Mouse (Mus musculus) heart, embryonic 14.5 days (tissue): Measurements from ENCODE around the gene Gm4924. TPM values are rescaled to one million over a fixed set of nuclear protein-coding genes. Genes with fewer than 3 reads are reported as not detected.

Experiments used
- ATAC-seq: fragments of 200-750 bp; cut with Nextera tagmentation; 2 replicates; pipeline ENCODE4 v1.8.0; 2017; ENCODE audit warnings: low read depth, moderate TSS enrichment; ENCODE audit not compliant: insufficient number of reproducible peaks, insufficient read depth, low FRiP score
- H3K27ac ChIP-seq, 2 experiments: fragments of 200-500 bp in 1 of 2; fragments of 300-500 bp in 1 of 2; sonication (generic) in 1 of 2; replicated peaks in 1 of 2; 2 replicates each; pipeline ENCODE4 v1.5.1; 2012 to 2014; ENCODE audit warnings: low read depth in 2 of 2, low read length in 2 of 2, control low read depth in 1 of 2, mild to moderate bottlenecking in 1 of 2, mixed read lengths in 1 of 2; ENCODE audit not compliant: control insufficient read depth in 1 of 2, insufficient read depth in 1 of 2
- H3K27me3 ChIP-seq: fragments of 300-500 bp; sonication (generic); 2 replicates; pipeline ENCODE4 v1.6.1; 2014; ENCODE audit warnings: mild to moderate bottlenecking, low read length, control low read depth; ENCODE audit not compliant: control insufficient read depth, insufficient read depth
- H3K36me3 ChIP-seq: fragments of 300-500 bp; sonication (generic); 2 replicates; pipeline ENCODE4 v1.6.1; 2014; ENCODE audit warnings: mild to moderate bottlenecking, control low read depth, low read length, mixed read lengths; ENCODE audit not compliant: control insufficient read depth, insufficient read depth
- H3K4me1 ChIP-seq, 2 experiments: fragments of 200-500 bp in 1 of 2; fragments of 300-500 bp in 1 of 2; sonication (generic) in 1 of 2; 2 replicates each; pipeline ENCODE4 v1.6.1; 2012 to 2014; ENCODE audit warnings: low read length in 2 of 2, control low read depth in 1 of 2, mixed read lengths in 1 of 2; ENCODE audit not compliant: control insufficient read depth in 2 of 2, insufficient read depth in 2 of 2
- H3K4me2 ChIP-seq: fragments of 300-500 bp; sonication (generic); 2 replicates; pipeline ENCODE4 v1.6.1; 2014; ENCODE audit warnings: mild to moderate bottlenecking, low read length
- H3K4me3 ChIP-seq, 2 experiments: fragments of 200-500 bp in 1 of 2; fragments of 300-500 bp in 1 of 2; sonication (generic) in 1 of 2; 2 replicates each; pipeline ENCODE4 v1.5.1; 2012 to 2014; ENCODE audit warnings: low read length in 2 of 2, mild to moderate bottlenecking in 2 of 2, control low read depth in 1 of 2, low read depth in 1 of 2, moderate library complexity in 1 of 2; ENCODE audit not compliant: control insufficient read depth in 1 of 2, insufficient read depth in 1 of 2
- H3K9ac ChIP-seq: fragments of 300-500 bp; sonication (generic); 2 replicates; pipeline ENCODE4 v1.6.1; 2014; ENCODE audit warnings: mild to moderate bottlenecking, low read length
- H3K9me3 ChIP-seq: fragments of 300-500 bp; sonication (generic); 2 replicates; pipeline ENCODE4 v1.6.1; 2016; ENCODE audit warnings: low read length, control low read depth; ENCODE audit not compliant: control insufficient read depth
- WGBS: fragments of 180-500 bp; shearing (Covaris S2); extraction: QIAGEN DNeasy Blood & Tissue Kit; methylation state at CpG from one replicate; pipeline ENCODE4 v1.1.7; 2014; 5-methylcytosine and 5-hydroxymethylcytosine counted together
- polyA plus RNA-seq: library from polyadenylated mRNA; unstranded; fragments of >200 nt; fragmentation: Nextera tagmentation; extraction: Ambion mirVana; gene quantifications from 2 replicates; pipeline ENCODE4 v1.2.1, GENCODE M21; 2014

The Gm4924 gene
- polyA plus RNA-seq: 7.3 and 8.4 TPM in 2 replicates

GRCm38 (mm10) chr10:82354083-82355010 is at the start of gene Gm4924:
Gene Gm4924 (plus strand): TSS chr10:82354255.
- WGBS: 5% methylated on average over 34 of the region's 34 CpGs
- Histone ChIP-seq H3K36me3 (no peaks in the 10 kb centered on the region), H3K9me3 (no peaks in the 10 kb centered on the region), H3K27ac (peak within 1 kb of the TSS; percentile 83 to 88), H3K9ac (peak within 1 kb of the TSS; percentile 84), H3K27me3 (no peaks in the 10 kb centered on the region), H3K4me3 (peak within 1 kb of the TSS; percentile 66 to 85), H3K4me2 (peak within 1 kb of the TSS; percentile 70), H3K4me1 (no peaks in the 10 kb centered on the region)
- peak; percentile 97 for ATAC-seq

- Histone ChIP-seq H3K9me3 (no peaks in the 10 kb centered on the region), H3K9ac (no peak within 1 kb of the TSS), H3K27me3 (no peaks in the 10 kb centered on the region), H3K36me3 (no peaks in the 10 kb centered on the region), H3K4me2 (no peak within 1 kb of the TSS), H3K27ac (no peak within 1 kb of the TSS), H3K4me1 (no peaks in the 10 kb centered on the region), H3K4me3 (no peak within 1 kb of the TSS)
- WGBS: 88% methylated on average over 1 of the region's 1 CpGs
- no peak for ATAC-seq
Measured at GRCm38 (mm10) chr10:82316482-82316881, 37.6 kb upstream of the Gm4924 start, which contains the start of gene 4932415D10Rik. Gene 4932415D10Rik (minus strand): TSS chr10:82316582.

- no peak for ATAC-seq
- no peaks in the 10 kb centered on the region for H3K4me1 ChIP-seq
- H3K9ac ChIP-seq: no peak overlapping the region
- 36% methylated on average over 3 of the region's 3 CpGs for WGBS
- H3K36me3 ChIP-seq: no peaks in the 10 kb centered on the region
- no peaks in the 10 kb centered on the region for H3K27me3 ChIP-seq
- no peak overlapping the region for H3K4me3 ChIP-seq
- H3K9me3 ChIP-seq: no peaks in the 10 kb centered on the region
- H3K27ac ChIP-seq: no peak overlapping the region
- no peak overlapping the region for H3K4me2 ChIP-seq
Measured at GRCm38 (mm10) chr10:82320134-82320533, 33.9 kb upstream of the Gm4924 start.

GRCm38 (mm10) chr10:82329826-82330225 is 24.2 kb upstream of the Gm4924 start:
- no peaks in the 10 kb centered on the region for H3K27me3 ChIP-seq
- H3K4me2 ChIP-seq: no peak overlapping the region
- H3K4me3 ChIP-seq: no peak overlapping the region
- no peak overlapping the region for H3K27ac ChIP-seq
- no peak for ATAC-seq
- no peaks in the 10 kb centered on the region for H3K4me1 ChIP-seq
- no peaks in the 10 kb centered on the region for H3K36me3 ChIP-seq
- H3K9ac ChIP-seq: no peak overlapping the region
- peaks cover 9% of the 10 kb centered on the region; the same call in 1 of the 2 replicates for H3K9me3 ChIP-seq
- WGBS: 67% methylated on average over 5 of the region's 5 CpGs

- no peaks in the 10 kb centered on the region for H3K4me1 ChIP-seq
- H3K9me3 ChIP-seq: no peaks in the 10 kb centered on the region
- no peaks in the 10 kb centered on the region for H3K36me3 ChIP-seq
- no peak overlapping the region for H3K4me2 ChIP-seq
- no peak overlapping the region for H3K9ac ChIP-seq
- ATAC-seq: no peak
- H3K27me3 ChIP-seq: no peaks in the 10 kb centered on the region
- 97% methylated on average over 4 of the region's 4 CpGs for WGBS
- H3K4me3 ChIP-seq: no peak overlapping the region
- no peak overlapping the region for H3K27ac ChIP-seq
Measured at GRCm38 (mm10) chr10:82355401-82355800, 1.3 kb downstream of the Gm4924 start.

GRCm38 (mm10) chr10:82361911-82362310 is 7.9 kb downstream of the Gm4924 start:
- WGBS: 84% methylated on average over 9 of the region's 9 CpGs
- H3K9ac ChIP-seq: no peak overlapping the region
- H3K4me2 ChIP-seq: no peak overlapping the region
- H3K9me3 ChIP-seq: peaks cover 17% of the 10 kb centered on the region; the same call in 1 of the 2 replicates
- H3K36me3 ChIP-seq: 0 out of 2 replicates have a peak, but pooled peaks cover 5% of the 10 kb centered on the region
- H3K4me1 ChIP-seq: no peaks in the 10 kb centered on the region
- H3K4me3 ChIP-seq: no peak overlapping the region
- no peak for ATAC-seq
- H3K27me3 ChIP-seq: no peaks in the 10 kb centered on the region
- no peak overlapping the region for H3K27ac ChIP-seq

- no peak overlapping the region for H3K4me3 ChIP-seq
Measured at GRCm38 (mm10) chr10:82382992-82383391, 28.9 kb downstream of the Gm4924 start.

More at GRCm38 (mm10) chr10:82382992-82383391, 28.9 kb downstream of the Gm4924 start:
- H3K9me3 ChIP-seq: peaks cover 52% of the 10 kb centered on the region
- no peak overlapping the region for H3K4me2 ChIP-seq
- no peak overlapping the region for H3K9ac ChIP-seq
- no peak overlapping the region for H3K27ac ChIP-seq
- 0 out of 2 replicates have a peak, but pooled peaks cover 6% of the 10 kb centered on the region for H3K36me3 ChIP-seq
- ATAC-seq: no peak
- 86% methylated on average over 1 of the region's 1 CpGs for WGBS
- no peaks in the 10 kb centered on the region for H3K27me3 ChIP-seq
- no peaks in the 10 kb centered on the region for H3K4me1 ChIP-seq
